Mouse (Mus musculus) embryonic facial prominence, embryonic 13.5 days (tissue): ENCODE measurements around the gene Snrpn. TPM values are rescaled to one million over a fixed set of nuclear protein-coding genes. Genes with fewer than 3 reads are reported as not detected.
"Not testable (repeated sequence)": the region's sequence is repeated elsewhere in the genome, so short reads cannot be mapped to it uniquely, and the experiment has no call there.

ENCODE experiments used
- ATAC-seq: fragments of 200-750 bp; cut with Nextera tagmentation; 2 replicates; pipeline ENCODE4 v1.8.0; 2017; ENCODE audit warnings: low read depth; ENCODE audit not compliant: insufficient number of reproducible peaks, insufficient read depth, low FRiP score, low TSS enrichment
- H3K27ac ChIP-seq: fragments of 300-500 bp; sonication (generic); 2 replicates; pipeline ENCODE4 v1.5.1; 2015; ENCODE audit warnings: moderate library complexity, mild to moderate bottlenecking, inconsistent platforms
- H3K27me3 ChIP-seq: fragments of 300-500 bp; sonication (generic); 2 replicates; pipeline ENCODE4 v1.6.1; 2015; ENCODE audit warnings: mild to moderate bottlenecking, inconsistent platforms
- H3K36me3 ChIP-seq: fragments of 300-500 bp; sonication (generic); 2 replicates; pipeline ENCODE4 v1.6.1; 2015; ENCODE audit warnings: mild to moderate bottlenecking, inconsistent platforms
- H3K4me1 ChIP-seq: fragments of 300-500 bp; sonication (generic); 2 replicates; pipeline ENCODE4 v1.6.1; 2015; ENCODE audit warnings: inconsistent platforms
- H3K4me2 ChIP-seq: fragments of 300-500 bp; sonication (generic); 2 replicates; pipeline ENCODE4 v1.6.1; 2015; ENCODE audit warnings: moderate library complexity, mild to moderate bottlenecking, inconsistent platforms
- H3K4me3 ChIP-seq: fragments of 300-500 bp; sonication (generic); 2 replicates; pipeline ENCODE4 v1.5.1; 2015; ENCODE audit warnings: mild to moderate bottlenecking, inconsistent platforms
- H3K9ac ChIP-seq: fragments of 300-500 bp; sonication (generic); 2 replicates; pipeline ENCODE4 v1.6.1; 2015; ENCODE audit warnings: mild to moderate bottlenecking, inconsistent platforms
- H3K9me3 ChIP-seq: fragments of 300-500 bp; sonication (generic); 2 replicates; pipeline ENCODE4 v1.6.1; 2016; ENCODE audit warnings: inconsistent platforms
- WGBS: fragments of 180-500 bp; shearing (Covaris S2); methylation state at CpG from one replicate; pipeline ENCODE4 v1.1.7; 2015; ENCODE audit warnings: mixed read lengths; 5-methylcytosine and 5-hydroxymethylcytosine counted together
- polyA plus RNA-seq: library from polyadenylated mRNA; unstranded; fragments of >200 nt; fragmentation: Nextera tagmentation; extraction: Ambion mirVana; gene quantifications from 2 replicates; pipeline ENCODE4 v1.2.1, GENCODE M21; 2015

The Snrpn gene
- 42.7 and 49.7 TPM in 2 replicates for polyA plus RNA-seq

DNA sequence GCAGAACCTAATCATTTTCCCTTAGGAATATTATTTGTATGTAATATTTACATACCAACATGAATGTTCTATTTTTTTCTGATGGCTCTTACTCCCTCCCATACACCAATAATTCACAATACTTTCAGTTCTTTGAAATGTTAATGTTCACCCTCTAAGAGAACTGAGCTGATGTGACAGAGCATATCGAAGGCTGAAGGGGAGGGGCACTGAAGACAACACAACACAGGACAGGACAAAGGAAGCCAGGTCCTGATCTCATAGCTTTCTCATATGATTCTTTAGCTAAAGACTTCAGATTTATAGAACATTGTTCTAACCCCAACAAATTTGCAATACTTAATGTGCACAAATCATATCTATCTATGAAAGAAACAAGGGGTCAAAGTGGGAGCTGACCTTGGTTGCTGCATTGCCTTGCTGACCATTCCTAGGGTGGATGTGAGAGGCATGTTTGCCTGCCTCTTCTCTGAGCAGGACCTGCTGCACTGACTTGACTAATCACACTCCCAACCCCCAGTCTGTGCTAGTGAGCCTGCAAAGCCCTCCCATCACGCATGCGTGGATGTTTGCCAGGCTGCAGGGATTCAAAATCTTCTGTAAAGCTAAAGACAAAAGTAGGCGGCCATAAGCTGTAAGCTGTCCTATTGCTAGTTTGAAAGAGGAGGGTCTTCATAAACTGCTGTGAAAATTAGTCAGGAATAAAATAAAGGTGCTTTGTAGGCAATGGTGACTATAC, at the start of gene Snrpn:
Snrpn (minus strand) TSS at position 478 of the 739 bp plus-strand sequence.
- Histone ChIP-seq H3K4me3 (no peak within 1 kb of the TSS), H3K4me1 (no peaks in the 10 kb centered on the region), H3K36me3 (no peaks in the 10 kb centered on the region), H3K9me3 (no peaks in the 10 kb centered on the region), H3K27me3 (no peaks in the 10 kb centered on the region), H3K4me2 (no peak within 1 kb of the TSS), H3K9ac (no peak within 1 kb of the TSS), H3K27ac (no peak within 1 kb of the TSS)
- no peak for ATAC-seq
- 57% methylated on average over 4 of the region's 4 CpGs for WGBS

DNA sequence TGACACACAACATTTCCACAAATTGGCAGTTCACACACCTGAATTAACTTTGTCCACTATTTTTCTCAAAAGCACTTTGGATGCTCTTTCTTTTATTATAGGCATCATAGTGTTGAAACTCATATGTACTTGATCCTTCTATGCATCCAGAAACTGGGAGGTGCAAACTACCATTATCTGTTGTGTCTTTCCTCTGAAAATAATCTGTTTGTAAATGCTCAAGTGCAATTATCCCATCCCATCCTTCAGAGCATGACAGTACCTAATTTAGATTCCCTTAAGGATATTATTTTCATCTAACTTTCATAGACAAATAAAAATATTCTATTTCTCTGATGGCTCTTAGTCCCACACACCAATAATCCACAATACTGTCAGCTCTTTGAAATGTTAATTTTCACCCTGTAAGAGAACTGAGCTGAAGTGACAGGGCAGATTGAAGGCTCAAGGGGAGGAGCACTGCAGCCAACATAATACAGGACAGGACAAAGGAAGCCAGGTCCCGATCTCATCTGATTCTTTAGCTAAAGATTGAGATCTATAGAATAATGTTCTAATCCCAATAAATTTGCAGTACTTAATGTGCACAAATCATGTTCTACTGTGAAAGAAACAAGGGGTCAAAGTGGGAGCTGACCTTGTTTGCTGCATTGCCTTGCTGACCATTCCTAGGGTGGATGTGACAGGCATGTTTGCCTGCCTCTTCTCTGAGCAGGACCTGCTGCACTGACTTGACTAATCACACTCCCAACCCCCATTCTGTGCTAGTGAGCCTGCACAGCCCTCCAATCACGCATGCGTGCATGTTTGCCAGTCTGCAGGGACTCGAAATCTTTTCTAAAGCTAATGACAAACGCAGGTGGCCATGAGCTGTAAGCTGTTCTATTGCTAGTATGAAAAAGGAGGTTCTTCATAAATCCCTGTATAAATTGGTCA, 30.5 kb upstream of the Snrpn start:
- no peak overlapping the region for H3K9ac ChIP-seq
- H3K9me3 ChIP-seq, result no peaks in the 10 kb centered on the region; the same call in 1 of the 2 replicates
- H3K4me1 ChIP-seq, result no peaks in the 10 kb centered on the region
- H3K4me3 ChIP-seq, result no peak overlapping the region
- no peaks in the 10 kb centered on the region for H3K27me3 ChIP-seq
- H3K4me2 ChIP-seq, result no peak overlapping the region
- H3K27ac ChIP-seq, result no peak overlapping the region
- WGBS, result 73% methylated on average over 5 of the region's 5 CpGs
- no peaks in the 10 kb centered on the region for H3K36me3 ChIP-seq
- ATAC-seq, result no peak

DNA sequence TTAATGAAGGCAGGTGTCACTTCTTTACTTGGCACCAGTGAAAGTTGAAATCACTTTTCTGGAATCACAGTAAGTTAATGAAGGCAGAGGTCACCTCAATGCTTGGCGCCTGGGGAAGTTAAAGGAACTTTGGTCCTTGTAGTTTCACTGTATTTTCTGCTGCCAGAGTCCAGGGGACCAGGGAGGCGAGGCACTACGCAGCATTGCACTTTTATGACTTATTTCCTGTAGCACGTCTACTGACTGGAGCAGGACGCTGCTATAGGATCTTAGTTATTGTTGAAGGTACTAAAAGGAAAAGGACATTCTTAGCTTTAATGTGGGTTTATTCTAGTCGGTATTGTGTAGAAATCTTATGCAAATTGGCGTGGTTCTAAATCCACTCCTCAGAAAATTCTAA, 14.7 kb downstream of the Snrpn start:
- H3K27ac ChIP-seq, result no peak overlapping the region
- no peak overlapping the region for H3K4me3 ChIP-seq
- H3K27me3 ChIP-seq, result no peaks in the 10 kb centered on the region
- no peaks in the 10 kb centered on the region for H3K36me3 ChIP-seq
- no peak overlapping the region for H3K9ac ChIP-seq
- 77% methylated on average over 7 of the region's 7 CpGs for WGBS
- no peak for ATAC-seq
- H3K4me2 ChIP-seq, result no peak overlapping the region
- H3K9me3 ChIP-seq, result 0 out of 2 replicates have a peak, but pooled peaks cover 2% of the 10 kb centered on the region
- no peaks in the 10 kb centered on the region for H3K4me1 ChIP-seq

DNA sequence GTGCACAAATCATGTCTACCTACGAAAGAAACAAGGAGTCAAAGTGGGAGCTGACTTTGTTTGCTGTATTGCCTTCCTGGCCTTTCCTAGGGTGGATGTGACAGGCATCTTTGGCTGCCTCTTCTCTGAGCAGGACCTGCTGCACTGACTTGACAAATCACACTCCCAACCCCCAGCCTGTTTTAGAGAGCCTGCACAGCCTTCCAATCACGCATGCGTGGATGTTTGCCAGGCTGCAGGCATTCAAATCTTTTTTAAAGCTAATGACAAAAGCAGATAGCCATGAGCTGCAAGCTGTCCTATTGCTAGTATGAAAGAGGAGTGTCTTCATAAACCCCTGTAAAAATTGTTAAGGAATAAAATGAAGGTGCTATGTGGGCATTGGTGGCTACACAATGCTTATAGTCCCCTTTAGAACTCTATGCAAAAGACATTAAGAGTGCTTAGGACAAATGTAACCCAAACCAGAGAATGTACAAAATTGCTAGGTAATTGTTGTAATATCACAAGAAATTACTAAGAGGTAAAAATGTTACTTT, 16.9 kb downstream of the Snrpn start:
- H3K27ac ChIP-seq, H3K36me3 ChIP-seq, H3K9ac ChIP-seq, H3K4me2 ChIP-seq, H3K27me3 ChIP-seq, ATAC-seq, H3K4me3 ChIP-seq, H3K9me3 ChIP-seq, H3K4me1 ChIP-seq: not testable (repeated sequence)
- WGBS, result 64% methylated on average over 3 of the region's 3 CpGs

DNA sequence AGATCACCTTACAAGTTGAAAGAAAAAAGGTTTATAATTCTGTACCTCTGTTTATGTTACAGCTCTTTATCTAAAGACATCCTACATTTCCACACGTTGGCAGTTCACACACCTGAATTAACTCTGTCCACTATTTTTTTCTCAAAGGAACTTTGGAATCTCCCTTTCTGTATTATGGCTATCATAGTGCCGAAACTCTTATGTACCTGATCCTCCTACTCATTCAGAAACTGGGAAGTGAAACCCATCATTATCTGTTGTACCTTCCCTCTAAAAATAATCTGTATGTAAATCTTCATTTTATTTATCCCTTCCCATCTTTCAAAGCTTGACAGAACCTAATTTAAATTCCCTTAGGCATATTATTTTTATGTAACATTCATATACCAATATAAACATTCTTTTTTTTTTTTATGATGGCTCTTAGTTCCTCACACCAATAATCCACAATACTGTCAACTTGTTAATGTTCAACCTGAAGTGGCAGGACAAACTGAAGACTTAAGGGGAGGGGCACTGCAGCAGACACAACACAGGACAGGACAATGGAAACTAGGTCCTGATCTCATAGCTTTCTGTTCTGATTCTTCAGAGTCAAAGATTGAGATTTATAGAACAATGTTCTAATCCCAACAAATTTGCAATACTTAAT, 17.5 kb downstream of the Snrpn start:
- Histone ChIP-seq H3K4me1 (no peaks in the 10 kb centered on the region), H3K4me2 (no peak overlapping the region), H3K36me3 (no peaks in the 10 kb centered on the region), H3K9ac (no peak overlapping the region), H3K4me3 (no peak overlapping the region), H3K27ac (no peak overlapping the region), H3K9me3 (0 out of 2 replicates have a peak, but pooled peaks cover 2% of the 10 kb centered on the region), H3K27me3 (no peaks in the 10 kb centered on the region)
- 56% methylated on average over 2 of the region's 2 CpGs for WGBS
- no peak for ATAC-seq

DNA sequence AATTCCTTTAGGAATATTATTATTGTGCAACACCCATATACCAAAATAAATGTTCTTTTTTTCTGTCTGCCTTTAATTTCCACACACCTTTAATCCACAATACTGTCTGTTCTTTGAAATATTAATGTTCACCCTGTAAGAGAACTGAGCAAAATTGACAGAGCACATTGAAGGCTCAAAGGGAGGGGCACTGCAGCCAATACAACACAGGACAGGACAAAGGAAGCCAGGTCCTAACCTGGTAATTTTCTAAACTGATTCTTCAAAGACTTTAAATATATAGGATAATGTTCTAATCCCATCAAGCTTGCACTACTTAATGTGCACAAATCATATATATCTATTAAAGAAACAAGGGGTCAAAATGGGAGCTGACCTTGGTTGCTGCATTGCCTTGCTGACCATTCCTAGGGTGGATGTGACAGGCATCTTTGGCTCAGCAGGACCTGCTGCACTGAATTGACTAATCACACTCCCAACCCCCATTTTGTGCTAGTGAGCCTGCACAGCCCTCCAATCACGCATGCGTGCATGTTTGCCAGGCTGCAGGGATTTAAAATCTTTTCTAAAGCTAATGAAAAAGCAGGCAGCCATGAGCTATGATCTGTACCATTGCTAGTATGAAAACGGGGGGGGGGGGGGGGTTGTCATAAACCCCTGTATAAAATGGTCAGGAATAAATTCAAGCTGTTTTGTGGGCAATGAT, 42.7 kb downstream of the Snrpn start:
- no peak for ATAC-seq
- 51% methylated on average over 3 of the region's 3 CpGs for WGBS
- Histone ChIP-seq H3K36me3 (no peaks in the 10 kb centered on the region), H3K4me3 (no peak overlapping the region), H3K27me3 (no peaks in the 10 kb centered on the region), H3K9me3 (no peaks in the 10 kb centered on the region), H3K4me2 (no peak overlapping the region), H3K9ac (no peak overlapping the region), H3K27ac (no peak overlapping the region), H3K4me1 (no peaks in the 10 kb centered on the region)

DNA sequence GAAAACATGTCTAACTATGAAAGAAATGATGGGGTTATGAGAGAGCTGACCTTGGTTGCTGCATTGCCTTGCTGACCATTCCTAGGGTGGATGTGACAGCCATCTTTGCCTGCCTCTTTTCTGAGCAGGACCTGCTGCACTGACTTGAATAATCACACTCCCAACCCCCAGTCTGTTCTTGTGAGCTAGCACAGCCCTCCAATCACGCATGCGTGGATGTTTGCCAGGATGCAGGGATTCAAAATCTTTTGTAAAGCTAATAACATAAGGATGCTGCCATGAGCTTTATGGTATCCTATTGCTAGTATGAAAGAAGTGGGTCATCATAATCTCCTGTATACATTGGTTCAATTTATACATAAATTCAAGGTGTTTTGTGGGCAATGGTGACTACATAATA, 63.7 kb downstream of the Snrpn start:
- H3K4me3 ChIP-seq, result no peak overlapping the region
- no peak overlapping the region for H3K27ac ChIP-seq
- WGBS, result 66% methylated on average over 2 of the region's 2 CpGs
- H3K4me2 ChIP-seq, result no peak overlapping the region
- no peak for ATAC-seq
- no peaks in the 10 kb centered on the region for H3K36me3 ChIP-seq
- H3K9me3 ChIP-seq, result no peaks in the 10 kb centered on the region
- H3K4me1 ChIP-seq, result no peaks in the 10 kb centered on the region
- H3K9ac ChIP-seq, result no peak overlapping the region
- no peaks in the 10 kb centered on the region for H3K27me3 ChIP-seq

DNA sequence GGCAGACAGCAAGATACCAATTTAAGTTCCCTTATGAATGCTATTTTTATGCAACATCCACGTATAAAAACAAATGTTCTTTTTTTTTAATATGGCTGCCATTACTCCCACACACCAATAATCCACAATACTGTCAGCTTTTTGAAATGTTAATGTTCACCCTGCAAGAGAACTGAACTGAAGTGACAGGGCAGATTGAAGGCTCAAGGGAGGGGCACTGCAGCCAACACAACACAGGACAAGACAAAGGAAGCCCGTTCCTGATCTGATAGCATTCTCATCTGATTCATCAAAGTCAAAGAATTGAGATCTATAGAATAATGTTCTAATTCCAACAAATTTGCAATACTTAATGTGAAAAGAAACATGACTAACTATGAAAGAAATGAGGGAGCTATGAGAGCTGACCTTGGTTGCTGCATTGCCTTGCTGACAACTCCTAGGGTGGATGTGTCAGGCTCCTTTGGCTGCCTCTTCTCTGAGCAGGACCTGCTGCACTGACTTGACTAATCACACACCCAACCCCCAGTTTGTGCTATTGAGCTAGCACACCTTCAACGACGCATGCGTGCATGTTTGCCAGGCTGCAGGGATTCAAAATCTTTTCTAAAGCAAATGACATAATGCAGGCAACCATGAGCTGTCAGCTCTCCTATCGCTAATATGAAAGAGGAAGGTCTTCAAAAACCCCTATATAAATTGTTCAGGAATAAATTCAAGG, 92.4 kb downstream of the Snrpn start:
- no peak overlapping the region for H3K4me3 ChIP-seq
- H3K27me3 ChIP-seq, result no peaks in the 10 kb centered on the region
- no peaks in the 10 kb centered on the region for H3K36me3 ChIP-seq
- H3K4me2 ChIP-seq, result no peak overlapping the region
- no peak for ATAC-seq
- H3K4me1 ChIP-seq, result no peaks in the 10 kb centered on the region
- H3K9me3 ChIP-seq, result no peaks in the 10 kb centered on the region
- H3K27ac ChIP-seq, result no peak overlapping the region
- 79% methylated on average over 6 of the region's 6 CpGs for WGBS
- no peak overlapping the region for H3K9ac ChIP-seq

DNA sequence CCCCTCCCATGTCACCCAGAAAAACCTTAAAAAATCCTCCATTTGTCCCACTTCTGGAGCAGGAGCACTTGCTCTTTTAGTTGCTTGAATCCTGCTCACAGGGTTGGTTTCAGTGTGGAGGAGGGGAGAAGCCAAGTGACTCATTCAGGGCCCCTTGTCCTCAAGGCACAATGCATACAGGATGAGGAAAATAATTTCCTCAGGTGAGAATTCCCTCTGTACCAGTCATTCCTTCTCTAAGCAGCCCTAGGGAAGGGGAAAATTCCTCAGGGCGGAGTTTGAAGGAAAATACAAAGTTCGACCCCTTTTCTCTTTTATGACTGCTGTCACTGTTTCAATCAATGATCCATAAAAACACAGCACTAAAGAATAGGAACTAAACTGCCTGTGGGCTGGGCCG, 126.8 kb downstream of the Snrpn start:
- Histone ChIP-seq H3K27ac (no peak overlapping the region), H3K9ac (no peak overlapping the region), H3K4me1 (no peaks in the 10 kb centered on the region), H3K27me3 (no peaks in the 10 kb centered on the region), H3K9me3 (peaks cover 3% of the 10 kb centered on the region; the same call in 1 of the 2 replicates), H3K4me2 (no peak overlapping the region), H3K36me3 (no peaks in the 10 kb centered on the region), H3K4me3 (no peak overlapping the region)
- ATAC-seq, result no peak
- WGBS, result 77% methylated on average over 3 of the region's 3 CpGs

DNA sequence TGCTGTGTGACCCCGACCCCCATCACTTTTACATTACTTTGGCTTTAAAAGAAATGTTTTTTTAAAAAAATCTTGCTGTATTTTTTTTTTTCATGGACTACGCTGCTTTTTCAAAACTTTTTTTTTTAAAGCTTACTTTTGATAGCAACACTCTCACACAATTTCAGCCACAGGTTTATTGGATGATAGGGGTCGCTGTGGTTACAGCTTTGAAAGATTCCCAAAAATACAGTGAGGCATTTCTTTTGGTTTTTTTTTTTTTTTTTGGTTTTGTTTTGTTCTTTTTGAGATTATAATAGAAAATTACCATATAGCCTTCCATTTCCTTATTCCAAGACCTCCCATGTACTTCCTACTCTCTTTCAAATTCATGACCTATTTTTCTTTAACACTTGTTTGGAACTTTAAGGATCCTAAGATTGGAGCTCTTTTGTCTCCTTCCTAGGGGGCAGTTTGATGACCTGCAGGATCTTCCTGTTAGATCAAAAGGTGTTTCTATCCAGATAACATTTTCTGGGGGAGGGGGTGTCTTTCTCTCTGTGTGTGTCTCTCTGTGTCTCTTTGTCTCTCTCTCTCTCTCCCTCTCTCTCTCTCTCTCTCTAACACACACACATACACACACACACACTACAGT, 132.2 kb downstream of the Snrpn start:
- H3K36me3 ChIP-seq, result no peaks in the 10 kb centered on the region
- H3K9me3 ChIP-seq, result peaks cover 24% of the 10 kb centered on the region
- H3K4me1 ChIP-seq, result 0 out of 2 replicates have a peak, but pooled peaks cover 2% of the 10 kb centered on the region
- no peak overlapping the region for H3K9ac ChIP-seq
- no peak overlapping the region for H3K4me2 ChIP-seq
- H3K4me3 ChIP-seq, result no peak overlapping the region
- WGBS, result 48% methylated on average over 3 of the region's 3 CpGs
- no peak overlapping the region for H3K27ac ChIP-seq
- no peak for ATAC-seq
- H3K27me3 ChIP-seq, result no peaks in the 10 kb centered on the region
